Mouse (Mus musculus): ENCODE measurements around the gene Prpf4. TPM values are rescaled to one million over a fixed set of nuclear protein-coding genes. Genes with fewer than 3 reads are reported as not detected.

Gene Prpf4
- 14.9 and 15.3 TPM in 2 replicates for polyA plus RNA-seq (2016; fragmentation: Nextera tagmentation; extraction: Ambion mirVana)

DNA sequence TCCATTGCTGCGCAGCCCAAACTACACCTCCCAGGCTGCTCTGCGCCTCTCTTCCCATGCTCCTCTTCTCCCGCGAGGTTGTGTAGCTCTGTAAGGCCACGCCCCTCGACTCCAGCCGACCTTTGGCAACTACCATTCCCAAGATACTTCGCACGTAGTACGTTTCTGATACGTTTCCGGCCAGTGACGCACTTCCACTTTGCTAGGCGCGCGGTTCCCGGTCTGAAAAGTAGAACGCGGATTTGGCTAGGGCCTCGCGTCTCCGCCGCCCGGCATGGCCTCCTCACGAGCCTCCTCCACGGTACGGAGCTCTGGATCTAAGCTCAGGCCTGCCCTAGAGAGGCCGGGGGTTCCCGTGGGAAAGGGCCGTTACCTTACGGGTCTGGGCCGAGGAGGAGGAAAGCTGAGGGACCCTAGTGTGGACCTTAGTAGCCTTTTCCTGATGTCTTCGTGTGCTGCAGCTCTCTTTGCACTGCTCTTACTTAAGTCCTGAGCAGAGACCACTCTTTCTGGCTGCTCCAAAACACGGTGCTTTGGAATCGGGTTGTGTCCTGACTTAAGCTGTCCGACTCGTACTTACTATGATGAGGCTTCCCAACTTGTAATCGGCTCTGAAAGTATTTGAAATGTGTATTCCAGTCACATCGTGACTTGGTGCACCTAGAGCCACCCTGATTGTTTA is at the start of gene Prpf4, which contains the start of gene Cdc26:
Gene Prpf4 (plus strand): TSS at position 197 of the 682 bp plus-strand sequence.
Gene Cdc26 (minus strand): TSS at position 42 of the 682 bp plus-strand sequence.
- peak within 1 kb of the TSS; percentile 79 for H3K4me2 ChIP-seq
- no peaks in the 10 kb centered on the region for H3K9me3 ChIP-seq (replicated peaks)
- peaks cover 28% of the 10 kb centered on the region for H3K4me1 ChIP-seq (replicated peaks)
- peak; percentile 99 for ATAC-seq (ENCODE audit: insufficient number of reproducible peaks, low FRiP score)
- peak within 1 kb of the TSS; percentile 78 for H3K27ac ChIP-seq (ENCODE audit: poor library complexity, severe bottlenecking)
- under 1% methylated on average over 39 of the region's 39 CpGs for WGBS
- no peaks in the 10 kb centered on the region for H3K27me3 ChIP-seq (replicated peaks)
- peak within 1 kb of the TSS; percentile 86 for H3K9ac ChIP-seq
- peak within 1 kb of the TSS; percentile 78 for H3K4me3 ChIP-seq
- peaks cover 38% of the 10 kb centered on the region for H3K36me3 ChIP-seq

DNA sequence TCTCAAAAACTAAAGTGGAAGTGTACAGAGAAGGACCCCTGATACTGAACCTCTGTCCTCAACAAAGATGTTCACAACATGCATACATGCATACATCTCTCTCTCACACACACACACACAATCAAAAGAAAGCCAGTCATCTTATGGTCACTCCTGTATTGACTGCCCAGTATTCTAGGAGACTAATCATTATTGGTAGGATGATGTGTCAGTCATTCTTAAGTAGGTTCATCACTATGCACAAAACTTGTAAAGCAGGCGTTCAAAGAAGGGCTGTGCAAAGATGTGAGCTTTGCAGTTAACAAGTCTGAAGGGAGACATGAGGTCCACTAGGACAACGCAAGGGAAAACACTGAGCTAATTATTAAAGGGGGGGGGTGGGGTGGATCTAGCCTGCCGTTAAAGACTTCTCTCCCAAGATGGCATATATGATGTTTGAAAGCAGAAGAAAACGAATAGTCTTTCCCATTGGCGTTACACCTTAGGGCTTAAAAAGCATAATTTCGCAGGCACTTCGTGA is 49.3 kb upstream of the Prpf4 start:
- Histone ChIP-seq H3K4me1 (replicated peaks) (peaks cover 13% of the 10 kb centered on the region), H3K36me3 (0 out of 2 replicates have a peak, but pooled peaks cover 8% of the 10 kb centered on the region), H3K27ac (ENCODE audit: poor library complexity, severe bottlenecking) (peak overlapping the region; percentile 79; the same call in 1 of the 2 replicates), H3K9ac (peak overlapping the region; percentile 80), H3K27me3 (replicated peaks) (no peaks in the 10 kb centered on the region), H3K4me3 (peak overlapping the region; percentile 75), H3K4me2 (peak overlapping the region; percentile 81), H3K9me3 (replicated peaks) (no peaks in the 10 kb centered on the region)
- ATAC-seq (ENCODE audit: insufficient number of reproducible peaks, low FRiP score), result no peak
- WGBS, result 50% methylated on average over 7 of the region's 7 CpGs

DNA sequence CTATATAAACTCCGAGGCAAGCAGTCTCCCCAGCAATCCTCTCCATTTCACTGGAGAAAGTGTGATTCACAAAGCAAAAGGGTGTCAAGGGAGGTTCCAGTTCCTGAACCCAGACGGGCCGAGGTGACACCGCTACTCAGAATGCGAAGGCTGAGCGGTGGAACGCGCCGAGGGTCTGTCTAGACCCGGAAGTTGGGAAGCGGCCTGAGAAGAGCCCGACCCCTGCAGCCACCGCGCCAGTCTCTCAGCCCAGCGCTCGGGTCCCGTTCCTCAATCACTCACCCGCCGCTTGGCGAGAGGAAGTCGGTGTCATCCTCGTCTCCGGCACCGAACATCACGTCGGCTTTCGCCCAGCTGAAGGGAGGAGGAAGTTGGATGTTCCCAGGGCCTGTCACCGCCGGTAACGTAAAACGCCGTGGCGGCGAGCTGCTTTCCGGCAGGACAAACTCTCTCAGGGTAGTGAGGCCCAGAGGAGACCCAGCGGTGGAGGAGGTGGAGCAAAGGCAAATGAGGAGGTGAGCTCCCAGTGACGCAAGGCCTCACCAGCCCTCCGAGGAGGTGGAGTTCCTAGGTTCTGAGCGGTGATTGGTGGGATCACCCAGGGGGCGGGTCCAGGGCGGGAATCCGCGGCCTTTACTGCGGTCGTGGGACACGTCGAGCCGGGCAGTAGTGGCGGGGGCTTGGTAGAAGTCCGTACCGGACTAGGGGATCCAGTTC is 48.4 kb upstream of the Prpf4 start, which contains the start of the genes Fkbp15 and Slc31a1:
Gene Fkbp15 (minus strand): TSS at position 461 of the 717 bp plus-strand sequence.
Gene Slc31a1 (plus strand): TSS at position 640 of the 717 bp plus-strand sequence.
- under 1% methylated on average over 51 of the region's 51 CpGs for WGBS
- peak; percentile 100 for ATAC-seq (ENCODE audit: insufficient number of reproducible peaks, low FRiP score)
- H3K27me3 ChIP-seq (replicated peaks), result no peaks in the 10 kb centered on the region
- H3K4me3 ChIP-seq, result peak within 1 kb of the TSS; percentile 75
- H3K27ac ChIP-seq (ENCODE audit: poor library complexity, severe bottlenecking), result peak within 1 kb of the TSS; percentile 79
- H3K9me3 ChIP-seq (replicated peaks), result no peaks in the 10 kb centered on the region
- peaks cover 13% of the 10 kb centered on the region for H3K4me1 ChIP-seq (replicated peaks)
- H3K4me2 ChIP-seq, result peak within 1 kb of the TSS; percentile 81
- H3K36me3 ChIP-seq, result 0 out of 2 replicates have a peak, but pooled peaks cover 10% of the 10 kb centered on the region
- H3K9ac ChIP-seq, result peak within 1 kb of the TSS; percentile 89

DNA sequence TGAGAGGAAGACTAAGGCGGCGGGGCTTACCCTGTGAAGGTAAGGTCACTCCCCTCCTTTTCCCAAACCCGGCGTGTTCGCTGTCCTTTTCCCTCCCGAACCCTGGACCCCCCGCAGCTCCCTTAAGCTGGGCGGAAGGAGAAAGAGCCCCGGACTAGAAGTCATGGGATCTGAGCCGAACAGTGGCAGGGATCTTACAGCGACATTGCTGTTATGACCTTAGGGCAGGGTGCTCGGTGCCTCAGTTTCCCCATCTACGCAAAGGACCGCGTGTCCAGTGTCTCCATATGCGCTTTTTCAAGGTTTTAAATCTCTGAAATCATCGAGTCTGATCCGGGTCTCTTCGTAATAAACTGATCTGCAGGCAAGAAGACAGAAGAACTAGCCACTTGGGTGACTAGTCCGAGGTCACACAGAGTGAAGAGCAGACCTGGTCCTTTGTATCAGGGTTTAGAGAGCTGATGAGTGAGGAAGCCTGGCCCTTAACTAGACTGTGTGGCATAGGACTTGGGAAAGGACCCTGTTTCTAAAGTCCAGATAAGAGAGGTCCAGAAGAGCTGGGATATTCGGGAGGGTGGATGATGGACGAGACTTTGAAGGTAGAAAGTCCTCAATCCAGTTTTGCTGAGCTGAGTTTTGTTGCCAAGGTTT is 47.7 kb upstream of the Prpf4 start:
- Histone ChIP-seq H3K27me3 (replicated peaks) (no peaks in the 10 kb centered on the region), H3K27ac (ENCODE audit: poor library complexity, severe bottlenecking) (peak overlapping the region; percentile 79), H3K9me3 (replicated peaks) (no peaks in the 10 kb centered on the region), H3K4me2 (peak overlapping the region; percentile 80), H3K4me1 (replicated peaks) (peaks cover 16% of the 10 kb centered on the region), H3K9ac (peak overlapping the region; percentile 89), H3K36me3 (0 out of 2 replicates have a peak, but pooled peaks cover 10% of the 10 kb centered on the region), H3K4me3 (peak overlapping the region; percentile 75)
- WGBS, result under 1% methylated on average over 21 of the region's 22 CpGs
- peak; percentile 63; the same call in 1 of the 2 replicates for ATAC-seq (ENCODE audit: insufficient number of reproducible peaks, low FRiP score)

DNA sequence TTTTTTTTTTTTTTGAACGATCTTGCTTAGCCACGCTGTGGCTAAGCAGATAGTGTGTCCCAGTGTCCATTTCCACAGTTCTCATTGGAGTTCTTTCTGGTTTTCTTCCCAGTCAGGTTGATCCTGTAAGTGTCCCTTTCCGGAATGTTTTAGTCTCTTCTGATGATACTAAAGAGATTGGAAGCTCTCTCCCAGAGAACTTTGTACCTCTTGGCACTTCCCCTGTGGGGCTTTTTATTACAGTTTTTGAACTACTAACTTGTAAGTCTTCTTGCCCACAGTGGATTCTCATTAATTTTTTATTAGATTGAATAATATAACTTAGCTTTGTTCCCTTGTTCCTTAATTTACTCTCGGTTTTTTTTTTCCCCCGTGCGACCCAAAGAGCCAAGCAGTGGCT is 47.0 kb upstream of the Prpf4 start:
- Histone ChIP-seq H3K4me2 (peak overlapping the region; percentile 80), H3K9ac (peak overlapping the region; percentile 30; the same call in 1 of the 2 replicates), H3K9me3 (replicated peaks) (no peaks in the 10 kb centered on the region), H3K4me3 (peak overlapping the region; percentile 75), H3K4me1 (replicated peaks) (peaks cover 16% of the 10 kb centered on the region), H3K27ac (ENCODE audit: poor library complexity, severe bottlenecking) (no peak overlapping the region; the same call in 1 of the 2 replicates), H3K27me3 (replicated peaks) (no peaks in the 10 kb centered on the region), H3K36me3 (0 out of 2 replicates have a peak, but pooled peaks cover 8% of the 10 kb centered on the region)
- 16% methylated on average over 6 of the region's 6 CpGs for WGBS
- ATAC-seq (ENCODE audit: insufficient number of reproducible peaks, low FRiP score), result no peak

DNA sequence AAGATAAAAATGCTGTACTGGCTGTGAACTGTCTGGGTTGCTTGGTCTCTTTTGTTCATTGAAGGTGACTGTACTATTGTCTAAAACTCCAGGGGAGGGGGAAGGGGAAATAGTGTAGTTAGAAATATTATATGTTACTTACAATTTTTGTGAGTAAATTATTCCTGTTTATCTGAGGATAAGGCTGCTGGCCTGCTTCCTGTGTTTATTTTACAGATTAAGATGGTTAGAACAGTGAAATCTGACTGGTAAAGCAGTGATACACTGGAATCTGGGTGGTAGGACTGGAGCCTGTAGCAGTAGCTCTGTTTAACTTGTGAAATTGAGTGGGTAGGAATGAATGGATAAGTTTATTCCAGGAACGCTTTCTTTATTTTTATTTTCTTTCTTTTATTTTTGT is 46.6 kb upstream of the Prpf4 start:
- Histone ChIP-seq H3K4me1 (replicated peaks) (peaks cover 16% of the 10 kb centered on the region), H3K9me3 (replicated peaks) (no peaks in the 10 kb centered on the region), H3K9ac (peak overlapping the region; percentile 30; the same call in 1 of the 2 replicates), H3K27me3 (replicated peaks) (no peaks in the 10 kb centered on the region), H3K4me3 (peak overlapping the region; percentile 75), H3K36me3 (0 out of 2 replicates have a peak, but pooled peaks cover 4% of the 10 kb centered on the region), H3K4me2 (peak overlapping the region; percentile 80), H3K27ac (ENCODE audit: poor library complexity, severe bottlenecking) (no peak overlapping the region)
- ATAC-seq (ENCODE audit: insufficient number of reproducible peaks, low FRiP score), result no peak
- WGBS, result 65% methylated on average over 1 of the region's 1 CpGs

GRCm38 (mm10) chr4:62362437-62362836 is 46.2 kb upstream of the Prpf4 start:
- H3K27me3 ChIP-seq (replicated peaks), result no peaks in the 10 kb centered on the region
- peaks cover 16% of the 10 kb centered on the region for H3K4me1 ChIP-seq (replicated peaks)
- no peak overlapping the region for H3K27ac ChIP-seq (ENCODE audit: poor library complexity, severe bottlenecking)
- no peak overlapping the region for H3K9ac ChIP-seq
- no peaks in the 10 kb centered on the region for H3K9me3 ChIP-seq (replicated peaks)
- H3K4me3 ChIP-seq, result no peak overlapping the region
- WGBS, result 85% methylated on average over 2 of the region's 2 CpGs
- H3K36me3 ChIP-seq, result 0 out of 2 replicates have a peak, but pooled peaks cover 3% of the 10 kb centered on the region
- no peak for ATAC-seq (ENCODE audit: insufficient number of reproducible peaks, low FRiP score)
- H3K4me2 ChIP-seq, result no peak overlapping the region

DNA sequence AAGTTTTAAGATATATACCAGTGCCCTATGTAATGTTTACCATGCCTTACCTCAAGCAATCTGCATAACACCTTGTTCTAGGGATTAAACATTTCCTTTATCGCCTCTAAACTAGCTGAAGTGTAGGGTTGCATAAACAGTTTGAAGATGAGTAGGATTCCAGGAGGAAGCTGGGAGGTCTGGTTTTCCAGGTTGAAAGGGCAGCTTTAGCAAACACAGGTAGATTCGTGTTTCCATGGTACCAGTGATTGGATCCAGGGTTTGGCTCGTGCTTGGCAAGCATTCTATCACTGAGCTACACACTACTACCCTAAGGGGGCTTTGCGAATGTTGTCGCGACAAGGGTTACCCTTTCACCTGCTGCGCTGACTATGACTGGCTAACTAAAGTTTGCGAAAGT is 44.3 kb upstream of the Prpf4 start:
- no peak overlapping the region for H3K27ac ChIP-seq (ENCODE audit: poor library complexity, severe bottlenecking)
- no peak overlapping the region for H3K4me3 ChIP-seq
- no peak for ATAC-seq (ENCODE audit: insufficient number of reproducible peaks, low FRiP score)
- WGBS, result 91% methylated on average over 8 of the region's 8 CpGs
- H3K27me3 ChIP-seq (replicated peaks), result no peaks in the 10 kb centered on the region
- no peak overlapping the region for H3K9ac ChIP-seq
- H3K9me3 ChIP-seq (replicated peaks), result no peaks in the 10 kb centered on the region
- 0 out of 2 replicates have a peak, but pooled peaks cover 3% of the 10 kb centered on the region for H3K36me3 ChIP-seq
- peaks cover 21% of the 10 kb centered on the region for H3K4me1 ChIP-seq (replicated peaks)
- no peak overlapping the region for H3K4me2 ChIP-seq

GRCm38 (mm10) chr4:62366291-62366690 is 42.3 kb upstream of the Prpf4 start:
- Histone ChIP-seq H3K9ac (no peak overlapping the region), H3K4me1 (replicated peaks) (peaks cover 28% of the 10 kb centered on the region), H3K4me3 (no peak overlapping the region), H3K27ac (ENCODE audit: poor library complexity, severe bottlenecking) (no peak overlapping the region), H3K36me3 (0 out of 2 replicates have a peak, but pooled peaks cover 3% of the 10 kb centered on the region), H3K9me3 (replicated peaks) (no peaks in the 10 kb centered on the region), H3K4me2 (no peak overlapping the region), H3K27me3 (replicated peaks) (no peaks in the 10 kb centered on the region)
- ATAC-seq (ENCODE audit: insufficient number of reproducible peaks, low FRiP score), result no peak
- 83% methylated on average over 4 of the region's 4 CpGs for WGBS

GRCm38 (mm10) chr4:62367586-62367985 is 41.0 kb upstream of the Prpf4 start:
- Histone ChIP-seq H3K4me3 (no peak overlapping the region), H3K4me2 (no peak overlapping the region), H3K27me3 (replicated peaks) (no peaks in the 10 kb centered on the region), H3K9ac (no peak overlapping the region), H3K9me3 (replicated peaks) (no peaks in the 10 kb centered on the region), H3K27ac (ENCODE audit: poor library complexity, severe bottlenecking) (no peak overlapping the region), H3K36me3 (0 out of 2 replicates have a peak, but pooled peaks cover 3% of the 10 kb centered on the region), H3K4me1 (replicated peaks) (peaks cover 33% of the 10 kb centered on the region)
- 89% methylated on average over 6 of the region's 6 CpGs for WGBS
- ATAC-seq (ENCODE audit: insufficient number of reproducible peaks, low FRiP score), result no peak
